Mouse (Mus musculus): ENCODE results near the gene Med8.

The Med8 gene

GRCm38 (mm10) chr4:118409142-118409900, at the start of gene Med8, which contains the start of gene Szt2:
Gene Med8, plus strand, starts transcription at chr4:118409337.
Gene Szt2, minus strand, starts transcription at chr4:118409273.
- DNase-seq (ENCODE audit: low spot score) = peak; percentile 91

- DNase-seq (ENCODE audit: low spot score) = peak; percentile 59
These were observed 49.0 kb upstream of the Med8 start for GRCm38 (mm10) chr4:118359896-118360720.

- DNase-seq (ENCODE audit: low spot score) = no peak
These were observed 47.7 kb upstream of the Med8 start for GRCm38 (mm10) chr4:118361451-118361850.

GRCm38 (mm10) chr4:118362879-118363278, 46.3 kb upstream of the Med8 start:
- DNase-seq (ENCODE audit: low spot score) = no peak

- no peak for DNase-seq (ENCODE audit: low spot score)
These were observed 45.2 kb upstream of the Med8 start for GRCm38 (mm10) chr4:118363985-118364384.

GRCm38 (mm10) chr4:118364641-118365040, 44.5 kb upstream of the Med8 start:
- no peak for DNase-seq (ENCODE audit: low spot score)

GRCm38 (mm10) chr4:118365991-118366390, 43.1 kb upstream of the Med8 start:
- no peak for DNase-seq (ENCODE audit: low spot score)

- DNase-seq (ENCODE audit: low spot score) = peak; percentile 31
These were observed 41.6 kb upstream of the Med8 start for GRCm38 (mm10) chr4:118367551-118367950.

GRCm38 (mm10) chr4:118368616-118369015, 40.5 kb upstream of the Med8 start:
- DNase-seq (ENCODE audit: low spot score) = no peak

GRCm38 (mm10) chr4:118371822-118372221, 37.3 kb upstream of the Med8 start:
- DNase-seq (ENCODE audit: low spot score) = no peak

GRCm38 (mm10) chr4:118375999-118376398, 33.1 kb upstream of the Med8 start:
- no peak for DNase-seq (ENCODE audit: low spot score)

GRCm38 (mm10) chr4:118383271-118383670, 25.9 kb upstream of the Med8 start:
- DNase-seq (ENCODE audit: low spot score) = no peak

GRCm38 (mm10) chr4:118387316-118387715, 21.8 kb upstream of the Med8 start:
- DNase-seq (ENCODE audit: low spot score) = no peak

GRCm38 (mm10) chr4:118390146-118390545, 19.0 kb upstream of the Med8 start:
- no peak for DNase-seq (ENCODE audit: low spot score)

- no peak for DNase-seq (ENCODE audit: low spot score)
These were observed 14.6 kb upstream of the Med8 start for GRCm38 (mm10) chr4:118394505-118394904.

GRCm38 (mm10) chr4:118395289-118395688, 13.8 kb upstream of the Med8 start:
- DNase-seq (ENCODE audit: low spot score) = no peak

- DNase-seq (ENCODE audit: low spot score) = no peak
These were observed 12.7 kb upstream of the Med8 start for GRCm38 (mm10) chr4:118396433-118396832.

GRCm38 (mm10) chr4:118398400-118398799, 10.7 kb upstream of the Med8 start:
- no peak for DNase-seq (ENCODE audit: low spot score)

- DNase-seq (ENCODE audit: low spot score) = no peak
These were observed 7.7 kb upstream of the Med8 start for GRCm38 (mm10) chr4:118401421-118401820.

GRCm38 (mm10) chr4:118401918-118402317, 7.2 kb upstream of the Med8 start:
- no peak for DNase-seq (ENCODE audit: low spot score)

- DNase-seq (ENCODE audit: low spot score) = no peak
These were observed 6.4 kb upstream of the Med8 start for GRCm38 (mm10) chr4:118402701-118403100.

- DNase-seq (ENCODE audit: low spot score) = no peak
These were observed 1.7 kb downstream of the Med8 start for GRCm38 (mm10) chr4:118410871-118411270.

- no peak for DNase-seq (ENCODE audit: low spot score)
These were observed 4.4 kb downstream of the Med8 start for GRCm38 (mm10) chr4:118413553-118413952.

Data from layer of hippocampus, adult 11-12 months (tissue).